Mouse (Mus musculus) stomach, postnatal 0 days (tissue): ENCODE results near the gene Ubash3b. TPM values are rescaled to one million over a fixed set of nuclear protein-coding genes. Genes with fewer than 3 reads are reported as not detected.

ENCODE experiments used
- ATAC-seq: fragments of 200-750 bp; cut with Nextera tagmentation; 2 replicates; pipeline ENCODE4 v1.8.0; 2017; ENCODE audit not compliant: low FRiP score, low TSS enrichment
- DNase-seq: peaks from one replicate; pipeline ENCODE4 v3.0.0-alpha.2; 2016; ENCODE audit warnings: low spot score
- H3K27ac ChIP-seq: fragments of 300-500 bp; sonication (generic); replicated peaks from 2 replicates; pipeline ENCODE4 v1.5.1; 2014; ENCODE audit warnings: mild to moderate bottlenecking, control low read depth
- H3K27me3 ChIP-seq: fragments of 300-500 bp; sonication (generic); 2 replicates; pipeline ENCODE4 v1.6.1; 2014; ENCODE audit warnings: low read length; ENCODE audit not compliant: control insufficient read depth, insufficient read depth
- H3K36me3 ChIP-seq: fragments of 300-500 bp; sonication (generic); 2 replicates; pipeline ENCODE4 v1.6.1; 2014; ENCODE audit warnings: low read length, mixed read lengths; ENCODE audit not compliant: control insufficient read depth, insufficient read depth
- H3K4me1 ChIP-seq: fragments of 300-500 bp; sonication (generic); replicated peaks from 2 replicates; pipeline ENCODE4 v1.6.1; 2014; ENCODE audit warnings: antibody characterized with exemption; ENCODE audit not compliant: control insufficient read depth, insufficient read depth
- H3K4me2 ChIP-seq: fragments of 300-500 bp; sonication (generic); replicated peaks from 2 replicates; pipeline ENCODE4 v1.6.1; 2014; ENCODE audit warnings: low read depth, mild to moderate bottlenecking, control low read depth, moderate library complexity
- H3K4me3 ChIP-seq: fragments of 300-500 bp; sonication (generic); 2 replicates; pipeline ENCODE4 v1.5.1; 2014; ENCODE audit warnings: low read depth, low read length, control low read depth
- H3K9ac ChIP-seq: fragments of 300-500 bp; sonication (generic); 2 replicates; pipeline ENCODE4 v1.6.1; 2014; ENCODE audit warnings: mild to moderate bottlenecking, low read length, control low read depth, mixed read lengths
- H3K9me3 ChIP-seq: fragments of 300-500 bp; sonication (generic); 2 replicates; pipeline ENCODE4 v1.6.1; 2016; ENCODE audit warnings: low read length; ENCODE audit not compliant: control insufficient read depth
- CTCF ChIP-seq: IDR thresholded peaks from 2 replicates; pipeline ENCODE4 v1.5.1; 2016; ENCODE audit warnings: antibody characterized with exemption, low read depth, mild to moderate bottlenecking, moderate library complexity
- EP300 ChIP-seq: optimal IDR thresholded peaks from 2 replicates; pipeline ENCODE3; 2016; ENCODE audit warnings: antibody characterized with exemption
- WGBS: fragments of 180-500 bp; shearing (Covaris S2); extraction: QIAGEN DNeasy Blood & Tissue Kit; methylation state at CpG from one replicate; pipeline ENCODE4 v1.1.7; 2014; 5-methylcytosine and 5-hydroxymethylcytosine counted together
- polyA plus RNA-seq: library from polyadenylated mRNA; unstranded; fragments of >200 nt; fragmentation: Nextera tagmentation; extraction: Ambion mirVana; gene quantifications from 2 replicates; pipeline ENCODE4 v1.2.1, GENCODE M21; 2015

Ubash3b gene
- polyA plus RNA-seq, 1 experiment from 2014 or later, result 1.4 TPM

- no peaks in the 10 kb centered on the region for H3K36me3 ChIP-seq
- H3K9ac ChIP-seq, result no peak overlapping the region
- no peaks in the 10 kb centered on the region for H3K27me3 ChIP-seq
- no peak overlapping the region for H3K27ac ChIP-seq
- H3K4me2 ChIP-seq, result no peak overlapping the region
- no peaks in the 10 kb centered on the region for H3K4me1 ChIP-seq
- H3K9me3 ChIP-seq, result no peaks in the 10 kb centered on the region
- TF ChIP-seq EP300 (no peak), CTCF (no peak)
- DNase-seq (no peak), ATAC-seq (no peak)
- no peak overlapping the region for H3K4me3 ChIP-seq
- 75% methylated on average over 4 of the region's 4 CpGs for WGBS
These were observed 866 bp upstream of the Ubash3b start for GRCm38 (mm10) chr9:41162363-41162762.

- H3K4me2 ChIP-seq, result no peak overlapping the region
- TF ChIP-seq CTCF (no peak), EP300 (no peak)
- ATAC-seq (no peak), DNase-seq (no peak)
- H3K4me1 ChIP-seq, result 0 out of 2 replicates have a peak, but pooled peaks cover 3% of the 10 kb centered on the region
- WGBS, result 42% methylated on average over 7 of the region's 7 CpGs
- no peak overlapping the region for H3K4me3 ChIP-seq
- no peaks in the 10 kb centered on the region for H3K9me3 ChIP-seq
- H3K27me3 ChIP-seq, result no peaks in the 10 kb centered on the region
- no peaks in the 10 kb centered on the region for H3K36me3 ChIP-seq
- H3K27ac ChIP-seq, result no peak overlapping the region
- H3K9ac ChIP-seq, result no peak overlapping the region
These were observed 841 bp downstream of the Ubash3b start for GRCm38 (mm10) chr9:41160536-41161176.

- Histone ChIP-seq H3K9ac (no peak overlapping the region), H3K36me3 (no peaks in the 10 kb centered on the region), H3K4me1 (0 out of 2 replicates have a peak, but pooled peaks cover 3% of the 10 kb centered on the region), H3K4me3 (no peak overlapping the region), H3K9me3 (no peaks in the 10 kb centered on the region), H3K4me2 (no peak overlapping the region), H3K27ac (no peak overlapping the region), H3K27me3 (no peaks in the 10 kb centered on the region)
- TF ChIP-seq EP300 (no peak), CTCF (no peak)
- ATAC-seq, result no peak
- DNase-seq, result no peak
- 74% methylated on average over 2 of the region's 2 CpGs for WGBS
These were observed 2.3 kb downstream of the Ubash3b start for GRCm38 (mm10) chr9:41159223-41159622.

- WGBS, result 29% methylated on average over 15 of the region's 15 CpGs
- Histone ChIP-seq H3K4me2 (peak overlapping the region; percentile 85), H3K27me3 (no peaks in the 10 kb centered on the region), H3K27ac (no peak overlapping the region), H3K36me3 (no peaks in the 10 kb centered on the region), H3K9me3 (no peaks in the 10 kb centered on the region), H3K4me1 (0 out of 2 replicates have a peak, but pooled peaks cover 3% of the 10 kb centered on the region), H3K9ac (no peak overlapping the region), H3K4me3 (peak overlapping the region; percentile 79)
- ATAC-seq (no peak; the same call in 1 of the 2 replicates), DNase-seq (no peak)
- TF ChIP-seq EP300 (no peak), CTCF (no peak)
These were observed 3.5 kb downstream of the Ubash3b start for GRCm38 (mm10) chr9:41157872-41158567.

- 0 out of 2 replicates have a peak overlapping the region, but pooled peaks have one; percentile 35 for H3K27ac ChIP-seq
- peak overlapping the region; percentile 79 for H3K4me3 ChIP-seq
- no peaks in the 10 kb centered on the region for H3K27me3 ChIP-seq
- no peak for TF ChIP-seq CTCF
- TF ChIP-seq EP300, result no peak
- H3K4me1 ChIP-seq, result 0 out of 2 replicates have a peak, but pooled peaks cover 3% of the 10 kb centered on the region
- DNase-seq, result peak; percentile 71
- WGBS, result under 1% methylated on average over 82 of the region's 82 CpGs
- no peaks in the 10 kb centered on the region for H3K36me3 ChIP-seq
- H3K4me2 ChIP-seq, result peak overlapping the region; percentile 85
- no peaks in the 10 kb centered on the region for H3K9me3 ChIP-seq
- ATAC-seq, result peak; percentile 85
- peak overlapping the region; percentile 66 for H3K9ac ChIP-seq
These were observed 4.3 kb downstream of the Ubash3b start for GRCm38 (mm10) chr9:41157020-41157871.
